Mouse (Mus musculus) right cerebral cortex, adult 2 months (tissue): Measurements from ENCODE around the gene Kif3a.

Experiments used
- DNase-seq, 2 experiments: peaks; one replicate each; pipeline ENCODE4 v3.0.0; 2021 to 2022; ENCODE audit warnings: low spot score in 2 of 2

The Kif3a gene

GRCm38 (mm10) chr11:53616748-53617558, 49.8 kb downstream of the Kif3a start:
- no peak for DNase-seq

- no peak for DNase-seq
Measured at GRCm38 (mm10) chr11:53617562-53618109, 50.5 kb downstream of the Kif3a start.

GRCm38 (mm10) chr11:53618619-53619198, 51.5 kb downstream of the Kif3a start, which contains the start of gene Il4:
Gene Il4, minus strand, starts transcription at chr11:53618669.
- DNase-seq = no peak

- DNase-seq = no peak
Measured at GRCm38 (mm10) chr11:53619428-53619827, 52.2 kb downstream of the Kif3a start.

GRCm38 (mm10) chr11:53620094-53620493, 52.9 kb downstream of the Kif3a start:
- no peak for DNase-seq

GRCm38 (mm10) chr11:53621582-53622439, 54.6 kb downstream of the Kif3a start:
- DNase-seq = no peak

- no peak for DNase-seq
Measured at GRCm38 (mm10) chr11:53622440-53622806, 55.2 kb downstream of the Kif3a start.

GRCm38 (mm10) chr11:53623573-53623972, 56.4 kb downstream of the Kif3a start:
- DNase-seq = no peak

- DNase-seq = no peak
Measured at GRCm38 (mm10) chr11:53624124-53624523, 56.9 kb downstream of the Kif3a start.

- DNase-seq = no peak
Measured at GRCm38 (mm10) chr11:53626802-53627373, 59.7 kb downstream of the Kif3a start.

- peak; percentile 83 to 84 for DNase-seq
Measured at GRCm38 (mm10) chr11:53627859-53628258, 60.7 kb downstream of the Kif3a start.

GRCm38 (mm10) chr11:53632122-53632733, 65.0 kb downstream of the Kif3a start:
- DNase-seq = no peak

- no peak for DNase-seq
Measured at GRCm38 (mm10) chr11:53633644-53634043, 66.5 kb downstream of the Kif3a start.

GRCm38 (mm10) chr11:53634556-53634955, 67.4 kb downstream of the Kif3a start, which contains the start of gene Il13:
Gene Il13, minus strand, starts transcription at chr11:53634702.
- no peak for DNase-seq

GRCm38 (mm10) chr11:53635590-53636182, 68.5 kb downstream of the Kif3a start:
- peak in 1 of 2 experiments; percentile 10 for DNase-seq

GRCm38 (mm10) chr11:53636183-53636646, 69.0 kb downstream of the Kif3a start:
- peak; percentile 25 to 38 for DNase-seq

- DNase-seq = no peak
Measured at GRCm38 (mm10) chr11:53637046-53637802, 70.0 kb downstream of the Kif3a start.

- no peak for DNase-seq
Measured at GRCm38 (mm10) chr11:53637803-53638260, 70.7 kb downstream of the Kif3a start.

- DNase-seq = no peak
Measured at GRCm38 (mm10) chr11:53642744-53643279, 75.6 kb downstream of the Kif3a start.
